Mouse (Mus musculus) retina, postnatal 7 days (tissue): ENCODE measurements around the gene Nmb.

Source experiments
- DNase-seq: peaks from one replicate; pipeline ENCODE4 v3.0.0-alpha.2; 2012; ENCODE audit warnings: low read depth, low spot score

Nmb gene

GRCm38 (mm10) chr7:80860729-80861274 lies 44.1 kb downstream of the Nmb start, which contains the start of gene Zscan2:
TSS of gene Zscan2 (plus strand) at chr7:80860920.
- DNase-seq: peak; percentile 89

- DNase-seq: peak; percentile 23
Observed at GRCm38 (mm10) chr7:80860227-80860626, 44.6 kb downstream of the Nmb start.

- DNase-seq: peak; percentile 47
Observed at GRCm38 (mm10) chr7:80857181-80857580, 47.7 kb downstream of the Nmb start.

DNA sequence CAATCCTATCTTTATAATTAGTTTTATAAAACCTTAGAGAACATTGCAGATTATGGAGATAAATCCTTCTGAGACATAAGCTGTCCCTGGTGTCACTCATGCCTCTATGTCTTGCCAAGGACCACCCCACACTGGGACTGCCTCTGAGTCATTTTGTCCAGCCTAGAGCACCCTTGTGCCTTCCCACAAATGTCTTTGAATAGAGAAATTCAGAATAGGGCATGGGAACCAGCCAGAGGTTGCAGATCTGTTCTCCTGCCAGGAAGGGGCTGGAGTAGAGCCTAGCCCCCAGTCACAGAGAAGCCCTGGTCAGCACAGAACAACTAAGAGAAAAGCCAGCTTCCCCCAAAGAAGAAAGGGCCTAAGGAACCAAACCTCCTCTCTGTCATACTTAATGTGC lies 49.6 kb downstream of the Nmb start:
- no peak for DNase-seq

- DNase-seq: no peak
Observed at GRCm38 (mm10) chr7:80853218-80853617, 51.7 kb downstream of the Nmb start.
